Comparison of ENCODE assay signal across 9 mouse cellular contexts in genomic region chr8:70083285-70083684, GRCm38 (mm10). TPM values are rescaled to one million over a fixed set of nuclear protein-coding genes. Genes with fewer than 3 reads are reported as not detected.
DNase-seq lines count a peak whose midpoint lies in the region; ATAC-seq lines count a peak whose summit lies in the region.
"Had no signal": no experiment of that assay in that cellular context is flagged by ENCODE, and none has a peak within 500 bp of the region (broad histone marks: within the 10 kb centered on the region; RNA-seq: fewer than 3 reads in every experiment).

Gene Hapln4, plus strand, starts transcription at chr8:70083457.

- no peaks in the 10 kb centered on the region for H3K9me3 ChIP-seq in embryonic facial prominence, embryonic 15.5 days (replicated peaks)
- H3K9me3 ChIP-seq in intestine, embryonic 14.5 days (ENCODE audit: control insufficient read depth, low read length) = no peaks in the 10 kb centered on the region
- no peaks in the 10 kb centered on the region for H3K9me3 ChIP-seq in midbrain, embryonic 10.5 days (replicated peaks)

- peaks cover 29% of the 10 kb centered on the region for H3K4me1 ChIP-seq in embryonic facial prominence, embryonic 15.5 days
- peaks cover 7% of the 10 kb centered on the region; the same call in 1 of the 2 replicates for H3K4me1 ChIP-seq in intestine, embryonic 14.5 days (replicated peaks; ENCODE audit: control insufficient read depth, insufficient read depth, low read length)
- H3K4me1 ChIP-seq in midbrain, embryonic 10.5 days = peaks cover 36% of the 10 kb centered on the region

- under 1% methylated on average over 26 of the region's 26 CpGs for WGBS in embryonic facial prominence, embryonic 15.5 days
- under 1% methylated on average over 26 of the region's 26 CpGs for WGBS in intestine, embryonic 14.5 days
- under 1% methylated on average over 26 of the region's 26 CpGs for WGBS in midbrain, embryonic 10.5 days

- no peak within 1 kb of the TSS for H3K27ac ChIP-seq in embryonic facial prominence, embryonic 15.5 days (replicated peaks)
- no peak within 1 kb of the TSS for H3K27ac ChIP-seq in intestine, embryonic 14.5 days (ENCODE audit: low read depth)
- H3K27ac ChIP-seq in midbrain, embryonic 10.5 days (replicated peaks) = no peak within 1 kb of the TSS

- H3K27me3 ChIP-seq in embryonic facial prominence, embryonic 15.5 days = peaks cover 68% of the 10 kb centered on the region
- peaks cover 63% of the 10 kb centered on the region for H3K27me3 ChIP-seq in intestine, embryonic 14.5 days (replicated peaks; ENCODE audit: control insufficient read depth, insufficient read depth, low read length)
- peaks cover 67% of the 10 kb centered on the region for H3K27me3 ChIP-seq in midbrain, embryonic 10.5 days (ENCODE audit: low read depth, poor library complexity, severe bottlenecking)

- ATAC-seq in CD4-positive, CD25-positive, alpha-beta regulatory T cell, adult 4 months = no peak
- no peak for ATAC-seq in embryonic facial prominence, embryonic 15.5 days (ENCODE audit: insufficient number of reproducible peaks, low FRiP score, low TSS enrichment, low read depth)
- ATAC-seq in intestine, embryonic 14.5 days (replicated peaks; ENCODE audit: low FRiP score, low TSS enrichment, low read depth) = no peak

- peak within 1 kb of the TSS; percentile 6; the same call in 1 of the 2 replicates for H3K9ac ChIP-seq in embryonic facial prominence, embryonic 15.5 days
- no peak within 1 kb of the TSS for H3K9ac ChIP-seq in intestine, embryonic 14.5 days (ENCODE audit: low read length)

- peak; percentile 23 for DNase-seq in CD4-positive, CD25-positive, alpha-beta regulatory T cell, adult 2 months (ENCODE audit: low read depth, low spot score)
- peak; percentile 76 for DNase-seq in adrenal gland, postnatal 14 days
- DNase-seq in intestine, embryonic 14.5 days (ENCODE audit: low spot score) = peak; percentile 60
- DNase-seq in left cerebral cortex, postnatal 4 days = peak; percentile 57
- DNase-seq in midbrain, embryonic 10.5 days (ENCODE audit: low spot score) = peak; percentile 76
- DNase-seq in testis, postnatal 14 days (ENCODE audit: low spot score) = peak; percentile 55

- intact Hi-C loops in left cerebral cortex, postnatal 4 days (cut with DNase I) = loop anchor here (10.0 kb wide), 1 partner anchor 142 kb away; no protein-coding TSS in a partner anchor

- no peaks in the 10 kb centered on the region for H3K36me3 ChIP-seq in embryonic facial prominence, embryonic 15.5 days
- no peaks in the 10 kb centered on the region for H3K36me3 ChIP-seq in intestine, embryonic 14.5 days (ENCODE audit: control insufficient read depth, insufficient read depth, low read length)
- 0 out of 2 replicates have a peak, but pooled peaks cover 2% of the 10 kb centered on the region for H3K36me3 ChIP-seq in midbrain, embryonic 10.5 days

- H3K4me3 ChIP-seq in embryonic facial prominence, embryonic 15.5 days (replicated peaks) = peak within 1 kb of the TSS; percentile 40
- peak within 1 kb of the TSS; percentile 30 for H3K4me3 ChIP-seq in intestine, embryonic 14.5 days (ENCODE audit: low read depth, low read length)
- peak within 1 kb of the TSS; percentile 55 for H3K4me3 ChIP-seq in midbrain, embryonic 10.5 days

- peak within 1 kb of the TSS; percentile 66 for H3K4me2 ChIP-seq in embryonic facial prominence, embryonic 15.5 days (replicated peaks)
- H3K4me2 ChIP-seq in intestine, embryonic 14.5 days (ENCODE audit: low read length) = peak within 1 kb of the TSS; percentile 52

RNA-seq across cellular contexts. Expression of gene Hapln4, which starts in this region (rescaled TPM):
- not detected for polyA plus RNA-seq in CD4-positive, CD25-positive, alpha-beta regulatory T cell, adult 4 months (2017; shearing (Covaris generic))
- total RNA-seq in adrenal gland, postnatal 14 days (2021) = 0.30 and 0.48 TPM in 2 replicates
- polyA plus RNA-seq in embryonic facial prominence, embryonic 15.5 days (2015; fragmentation: Nextera tagmentation; extraction: Ambion mirVana) = 0.43 and 0.56 TPM in 2 replicates
- not detected in 2 replicates for polyA plus RNA-seq in intestine, embryonic 14.5 days (2014; fragmentation: Nextera tagmentation; extraction: Ambion mirVana)
- 1 to 10 TPM; 1.4 to 1.5 TPM for total RNA-seq in left cerebral cortex, postnatal 4 days (2021)
- 0.06 and 0.22 TPM in 2 replicates for polyA plus RNA-seq in midbrain, embryonic 10.5 days (2016; fragmentation: Nextera tagmentation; extraction: Ambion mirVana)
- total RNA-seq: heart, postnatal 10 days had no signal

Comparison
In these comparisons a context has a peak if more than half of its experiments do, and no peak if none do; other contexts are left out.
1. Peak in DNase-seq in adrenal gland, postnatal 14 days; RNA of the gene not detected or under 1 TPM.
2. Peak in DNase-seq, H3K4me3 ChIP-seq and H3K4me2 ChIP-seq in intestine, embryonic 14.5 days; RNA of the gene not detected or under 1 TPM.
3. Peak in DNase-seq and H3K4me3 ChIP-seq in midbrain, embryonic 10.5 days; RNA of the gene not detected or under 1 TPM.
4. DNase-seq: peak in every context shown above with its lines; median percentile 76 in adrenal gland, postnatal 14 days; 76 in midbrain, embryonic 10.5 days; 60 in intestine, embryonic 14.5 days; 57 in left cerebral cortex, postnatal 4 days; 55 in testis, postnatal 14 days; 23 in CD4-positive, CD25-positive, alpha-beta regulatory T cell, adult 2 months.